Mouse (Mus musculus): Measurements from ENCODE around the gene Rreb1.

DNA sequence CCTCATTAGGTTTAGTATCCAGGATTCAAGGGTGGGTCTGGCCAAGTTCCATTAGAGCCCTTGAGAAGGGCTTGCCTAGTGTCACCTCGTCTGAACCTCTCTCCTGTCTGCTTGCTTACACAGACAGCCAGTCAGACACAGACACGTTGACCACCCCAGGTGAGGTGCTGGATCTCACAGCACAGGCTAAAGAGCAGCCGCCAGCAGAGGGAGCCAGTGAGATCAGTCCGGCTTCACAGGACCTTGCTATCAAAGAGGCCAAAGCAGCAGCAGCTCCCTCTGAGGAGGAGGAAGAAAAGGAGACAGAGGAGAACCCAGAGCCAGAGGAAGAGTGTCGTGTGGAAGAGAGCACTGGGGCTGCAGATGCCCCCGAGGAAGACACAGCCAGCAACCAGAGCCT is 168.5 kb downstream of the Rreb1 start:
- TF ChIP-seq CTCF (IDR thresholded peaks at IDR 0.05; ENCODE audit: control insufficient read depth, insufficient read depth, insufficient replicate concordance, low read depth, low read length) (peak; percentile 73), POLR2A (IDR thresholded peaks at IDR 0.05; ENCODE audit: control insufficient read depth, low read depth, low read length) (no peak)
